Mouse (Mus musculus) stomach, postnatal 0 days (tissue): ENCODE measurements around the gene Stk10.

ENCODE experiments used
- CTCF ChIP-seq: IDR thresholded peaks from 2 replicates; pipeline ENCODE4 v1.5.1; 2016; ENCODE audit warnings: antibody characterized with exemption, low read depth, mild to moderate bottlenecking, moderate library complexity
- EP300 ChIP-seq: optimal IDR thresholded peaks from 2 replicates; pipeline ENCODE3; 2016; ENCODE audit warnings: antibody characterized with exemption

DNA sequence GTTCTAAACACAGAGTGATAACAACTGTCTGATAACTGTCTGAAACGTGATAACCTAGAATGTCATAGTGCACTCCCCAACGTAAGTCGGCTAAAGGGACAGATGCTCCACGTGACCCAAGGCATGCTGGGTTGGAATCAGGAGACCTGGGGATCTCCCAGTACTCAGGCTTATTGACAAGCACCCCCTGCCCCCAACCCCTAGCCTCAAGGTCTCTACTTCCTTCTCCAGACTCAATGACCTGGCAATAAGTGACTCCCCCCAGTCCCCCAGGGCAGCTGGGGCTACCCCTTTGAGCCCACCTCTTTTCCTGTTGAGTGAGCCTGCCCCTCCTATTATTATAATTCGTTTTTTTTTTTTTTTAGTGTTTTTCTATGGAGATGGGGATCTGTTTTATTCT is 29.6 kb downstream of the Stk10 start:
- no peak for TF ChIP-seq CTCF
- TF ChIP-seq EP300: no peak
